In the genomic region with DNA sequence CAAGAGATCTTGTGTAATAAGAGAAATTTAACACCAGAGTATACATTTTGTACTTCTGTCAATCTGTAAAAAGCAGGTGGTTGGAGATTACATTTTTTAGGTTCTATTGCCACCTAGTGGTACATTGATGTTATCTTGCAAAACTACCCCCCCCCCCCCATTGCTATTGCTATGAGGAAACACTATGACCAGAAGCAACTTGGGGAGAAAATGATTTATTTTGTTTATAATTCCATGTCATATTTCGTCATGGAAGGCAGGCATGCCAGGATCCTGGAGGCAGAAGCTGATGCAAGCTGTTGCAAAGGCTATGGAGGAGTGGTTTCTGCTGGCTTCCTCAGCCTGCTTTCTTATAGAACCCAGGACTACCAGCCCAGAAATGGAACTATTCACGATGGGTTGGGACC, we compare ENCODE assay signal across 8 mouse cellular contexts.
DNase-seq lines count a peak whose midpoint lies in the region; ATAC-seq and TF ChIP-seq lines count a peak whose summit lies in the region.

No protein-coding gene starts in this region.

- H3K4me3 ChIP-seq in kidney, embryonic 14.5 days (ENCODE audit: low read length) = no peak overlapping the region
- no peak overlapping the region for H3K4me3 ChIP-seq in cerebellum, adult 2 months (replicated peaks; ENCODE audit: insufficient read depth, low read depth, low read length)

- no peaks in the 10 kb centered on the region for H3K36me3 ChIP-seq in kidney, embryonic 14.5 days (ENCODE audit: control insufficient read depth, insufficient read depth, low read length)

- H3K4me1 ChIP-seq in kidney, embryonic 14.5 days (ENCODE audit: control insufficient read depth, insufficient read depth, low read length) = no peaks in the 10 kb centered on the region
- no peaks in the 10 kb centered on the region for H3K4me1 ChIP-seq in cerebellum, adult 2 months (ENCODE audit: control insufficient read depth, insufficient read depth, low read length)

- H3K4me2 ChIP-seq in kidney, embryonic 14.5 days (replicated peaks; ENCODE audit: low read depth, low read length) = no peak overlapping the region

- no peak overlapping the region for H3K9ac ChIP-seq in kidney, embryonic 14.5 days (ENCODE audit: low read depth, low read length)

- TF ChIP-seq POLR2A in cerebellum, adult 2 months (IDR thresholded peaks at IDR 0.05; ENCODE audit: borderline replicate concordance, insufficient read depth, low read length) = no peak

- no peaks in the 10 kb centered on the region for H3K9me3 ChIP-seq in kidney, embryonic 14.5 days (ENCODE audit: control insufficient read depth, low read length)

- peak; percentile 15 for DNase-seq in kidney, adult 9 months
- peak; percentile 14 for DNase-seq in MN1 (ENCODE audit: low spot score)
- peak; percentile 7 for DNase-seq in embryo, embryonic 11.5 days (ENCODE audit: low read depth, low spot score)
- DNase-seq in lung, postnatal 36 days = peak; percentile 52
- no peak for DNase-seq in cerebellum, adult 2 months
- DNase-seq in frontal cortex, postnatal 10 days (ENCODE audit: low spot score in 2 of 2) = no peak
- no peak for DNase-seq in right cerebral cortex, postnatal 10 days (ENCODE audit: low spot score in 2 of 2)

- 39% methylated on average over 2 of the region's 2 CpGs for WGBS in kidney, embryonic 14.5 days
- 30% methylated on average over 2 of the region's 2 CpGs for WGBS in cerebellum, adult 2 months

- no peak overlapping the region for H3K27ac ChIP-seq in kidney, embryonic 14.5 days (ENCODE audit: low read depth, low read length)
- H3K27ac ChIP-seq in cerebellum, adult 2 months (ENCODE audit: insufficient read depth, low read length) = no peak overlapping the region

- no peak for ATAC-seq in kidney, embryonic 14.5 days (ENCODE audit: low FRiP score, low TSS enrichment)

- no peaks in the 10 kb centered on the region for H3K27me3 ChIP-seq in kidney, embryonic 14.5 days (ENCODE audit: control insufficient read depth, insufficient read depth, low read length)
- H3K27me3 ChIP-seq in cerebellum, adult 2 months (ENCODE audit: control insufficient read depth, insufficient read depth, low read length) = no peaks in the 10 kb centered on the region

- no peak for TF ChIP-seq CTCF in cerebellum, adult 2 months (IDR thresholded peaks at IDR 0.05; ENCODE audit: borderline replicate concordance, insufficient read depth, low read depth, low read length)

Comparison
In these comparisons a context has a peak if more than half of its experiments do, and no peak if none do; other contexts are left out.
1. DNase-seq: peak in kidney, adult 9 months (single experiment), MN1 (single experiment), embryo, embryonic 11.5 days (single experiment) and lung, postnatal 36 days (single experiment); none in cerebellum, adult 2 months (0 of 2), frontal cortex, postnatal 10 days (0 of 2) and right cerebral cortex, postnatal 10 days (0 of 2).